Mouse (Mus musculus): Measurements from ENCODE around the gene Adamtsl1. TPM values are rescaled to one million over a fixed set of nuclear protein-coding genes. Genes with fewer than 3 reads are reported as not detected.

The Adamtsl1 gene
- polyA plus RNA-seq, 1 experiment, result 1.1 TPM

DNA sequence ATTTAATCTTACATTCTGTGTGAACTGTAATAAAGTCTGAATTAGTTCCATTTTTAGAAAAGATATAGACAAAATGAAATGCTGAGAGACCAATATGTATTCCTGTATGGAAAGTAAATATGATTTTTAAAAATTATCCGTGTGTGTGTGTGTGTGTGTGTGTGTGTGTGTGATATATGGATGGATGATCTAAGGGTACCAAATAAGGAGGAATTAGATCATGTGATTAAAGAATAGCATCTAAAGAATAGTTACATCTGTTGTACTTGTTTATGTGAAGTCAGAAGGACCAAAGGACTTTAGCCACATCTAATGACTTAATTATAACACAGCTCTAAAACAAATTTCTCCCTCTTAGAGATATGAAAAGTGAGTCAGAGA is 310.7 kb downstream of the Adamtsl1 start:
- TF ChIP-seq POLR2A (IDR thresholded peaks at IDR 0.05; ENCODE audit: control insufficient read depth, extremely low read depth, insufficient read depth, low read length, poor library complexity) (no peak), CTCF (IDR thresholded peaks at IDR 0.05; ENCODE audit: borderline replicate concordance, control insufficient read depth, extremely low read depth, insufficient read depth, low read length, poor library complexity) (no peak)
- no peaks in the 10 kb centered on the region for H3K36me3 ChIP-seq (ENCODE audit: control insufficient read depth, insufficient read depth, low read length)
- WGBS, result 87% methylated on average over 1 of the region's 1 CpGs

DNA sequence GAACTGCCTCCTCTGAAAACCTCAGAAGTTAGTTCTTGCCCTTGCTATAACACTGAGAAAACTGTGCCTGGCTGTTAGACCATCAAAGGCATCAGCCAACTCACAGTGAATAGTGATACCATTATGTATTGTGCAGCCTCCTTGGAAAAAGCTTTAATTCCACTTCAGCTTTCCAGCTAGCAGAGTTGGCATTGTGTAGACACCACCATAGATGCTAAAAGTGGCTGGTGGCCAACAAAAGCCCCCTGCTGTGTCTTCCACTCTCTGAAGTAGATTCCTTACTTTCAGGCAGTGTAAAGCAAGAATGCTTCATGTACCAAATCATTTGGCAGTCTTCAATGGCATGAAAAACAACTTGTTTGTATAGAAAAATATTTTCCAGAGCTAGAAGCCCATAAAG is 323.1 kb downstream of the Adamtsl1 start:
- H3K36me3 ChIP-seq (ENCODE audit: control insufficient read depth, insufficient read depth, low read length), result no peaks in the 10 kb centered on the region

More for the DNA sequence above, 310.7 kb downstream of the Adamtsl1 start:
- no peaks in the 10 kb centered on the region for H3K27me3 ChIP-seq (ENCODE audit: control insufficient read depth, insufficient read depth, low read length)
- no peaks in the 10 kb centered on the region for H3K4me1 ChIP-seq (replicated peaks; ENCODE audit: control insufficient read depth, insufficient read depth, low read length)
- DNase-seq, result no peak
- H3K27ac ChIP-seq (ENCODE audit: control insufficient read depth, insufficient read depth, low read length), result no peak overlapping the region
- H3K4me3 ChIP-seq (ENCODE audit: control insufficient read depth, insufficient read depth, low read length), result no peak overlapping the region

DNA sequence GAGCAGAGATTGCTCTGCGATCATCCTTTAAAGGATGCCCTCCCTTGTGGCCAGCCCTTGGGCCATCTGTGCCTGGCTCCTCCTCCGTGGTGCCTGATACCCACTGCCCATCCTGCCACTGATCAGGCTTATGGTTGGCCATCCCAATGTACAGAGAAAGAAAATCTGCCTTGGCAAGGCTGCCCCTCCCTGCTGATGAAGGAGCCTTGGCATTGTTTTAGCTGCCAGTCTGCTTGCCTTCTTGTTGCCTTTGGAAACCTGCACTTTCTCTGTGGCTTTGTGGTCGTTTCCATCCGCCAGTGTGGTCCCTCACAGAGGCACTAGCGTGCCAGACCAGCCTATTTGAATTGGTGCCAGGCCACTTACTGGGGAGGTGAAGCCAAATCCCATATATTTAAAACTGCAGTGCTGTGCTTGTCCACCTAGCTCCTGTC is 323.6 kb downstream of the Adamtsl1 start:
- no peak overlapping the region for H3K27ac ChIP-seq (ENCODE audit: control insufficient read depth, insufficient read depth, low read length)
- H3K36me3 ChIP-seq (ENCODE audit: control insufficient read depth, insufficient read depth, low read length), result no peaks in the 10 kb centered on the region
- H3K4me1 ChIP-seq (replicated peaks; ENCODE audit: control insufficient read depth, insufficient read depth, low read length), result no peaks in the 10 kb centered on the region
- TF ChIP-seq POLR2A (IDR thresholded peaks at IDR 0.05; ENCODE audit: control insufficient read depth, extremely low read depth, insufficient read depth, low read length, poor library complexity) (no peak), CTCF (IDR thresholded peaks at IDR 0.05; ENCODE audit: borderline replicate concordance, control insufficient read depth, extremely low read depth, insufficient read depth, low read length, poor library complexity) (no peak)
- WGBS, result 33% methylated on average over 5 of the region's 5 CpGs
- DNase-seq, result no peak
- no peaks in the 10 kb centered on the region for H3K27me3 ChIP-seq (ENCODE audit: control insufficient read depth, insufficient read depth, low read length)
- H3K4me3 ChIP-seq (ENCODE audit: control insufficient read depth, insufficient read depth, low read length), result no peak overlapping the region

More for the DNA sequence above, 323.1 kb downstream of the Adamtsl1 start:
- DNase-seq, result no peak
- Histone ChIP-seq H3K27me3 (ENCODE audit: control insufficient read depth, insufficient read depth, low read length) (no peaks in the 10 kb centered on the region), H3K4me3 (ENCODE audit: control insufficient read depth, insufficient read depth, low read length) (no peak overlapping the region), H3K4me1 (replicated peaks; ENCODE audit: control insufficient read depth, insufficient read depth, low read length) (no peaks in the 10 kb centered on the region), H3K27ac (ENCODE audit: control insufficient read depth, insufficient read depth, low read length) (no peak overlapping the region)
- TF ChIP-seq CTCF (IDR thresholded peaks at IDR 0.05; ENCODE audit: borderline replicate concordance, control insufficient read depth, extremely low read depth, insufficient read depth, low read length, poor library complexity), result no peak
- no peak for TF ChIP-seq POLR2A (IDR thresholded peaks at IDR 0.05; ENCODE audit: control insufficient read depth, extremely low read depth, insufficient read depth, low read length, poor library complexity)

DNA sequence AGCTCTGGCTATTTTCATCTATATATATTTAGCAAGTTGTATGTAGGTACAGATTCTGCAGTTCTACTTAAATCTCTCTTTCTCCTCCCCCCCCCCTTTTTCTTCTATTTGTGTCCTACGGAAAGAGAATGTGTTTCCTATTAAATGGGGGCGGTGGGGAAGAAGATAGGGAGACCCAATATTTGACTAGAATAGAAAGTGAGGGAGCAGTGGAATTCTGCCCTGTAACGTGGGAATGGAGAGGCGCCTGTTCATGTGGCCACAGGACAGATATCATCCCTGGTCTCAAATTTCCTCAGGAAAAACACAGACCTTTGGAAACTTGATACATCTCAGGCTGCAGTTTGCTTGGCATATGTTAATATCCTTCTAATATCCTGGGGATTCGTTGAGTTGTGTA is 324.1 kb downstream of the Adamtsl1 start:
- H3K27me3 ChIP-seq (ENCODE audit: control insufficient read depth, insufficient read depth, low read length), result no peaks in the 10 kb centered on the region
- 81% methylated on average over 5 of the region's 5 CpGs for WGBS
- no peaks in the 10 kb centered on the region for H3K36me3 ChIP-seq (ENCODE audit: control insufficient read depth, insufficient read depth, low read length)
- no peak overlapping the region for H3K4me3 ChIP-seq (ENCODE audit: control insufficient read depth, insufficient read depth, low read length)
- TF ChIP-seq CTCF (IDR thresholded peaks at IDR 0.05; ENCODE audit: borderline replicate concordance, control insufficient read depth, extremely low read depth, insufficient read depth, low read length, poor library complexity) (no peak), POLR2A (IDR thresholded peaks at IDR 0.05; ENCODE audit: control insufficient read depth, extremely low read depth, insufficient read depth, low read length, poor library complexity) (no peak)
- H3K27ac ChIP-seq (ENCODE audit: control insufficient read depth, insufficient read depth, low read length), result no peak overlapping the region
- no peaks in the 10 kb centered on the region for H3K4me1 ChIP-seq (replicated peaks; ENCODE audit: control insufficient read depth, insufficient read depth, low read length)
- no peak for DNase-seq

- no peak for DNase-seq
- no peak overlapping the region for H3K4me3 ChIP-seq (ENCODE audit: control insufficient read depth, insufficient read depth, low read length)
- H3K27ac ChIP-seq (ENCODE audit: control insufficient read depth, insufficient read depth, low read length), result no peak overlapping the region
- TF ChIP-seq POLR2A (IDR thresholded peaks at IDR 0.05; ENCODE audit: control insufficient read depth, extremely low read depth, insufficient read depth, low read length, poor library complexity) (no peak), CTCF (IDR thresholded peaks at IDR 0.05; ENCODE audit: borderline replicate concordance, control insufficient read depth, extremely low read depth, insufficient read depth, low read length, poor library complexity) (no peak)
- WGBS, result 78% methylated on average over 9 of the region's 9 CpGs
- H3K4me1 ChIP-seq (replicated peaks; ENCODE audit: control insufficient read depth, insufficient read depth, low read length), result no peaks in the 10 kb centered on the region
- H3K36me3 ChIP-seq (ENCODE audit: control insufficient read depth, insufficient read depth, low read length), result no peaks in the 10 kb centered on the region
- no peaks in the 10 kb centered on the region for H3K27me3 ChIP-seq (ENCODE audit: control insufficient read depth, insufficient read depth, low read length)
Measured at GRCm38 (mm10) chr4:85842113-85842512, 328.1 kb downstream of the Adamtsl1 start.

GRCm38 (mm10) chr4:85844381-85844780 is 330.4 kb downstream of the Adamtsl1 start:
- no peak overlapping the region for H3K4me3 ChIP-seq (ENCODE audit: control insufficient read depth, insufficient read depth, low read length)
- TF ChIP-seq CTCF (IDR thresholded peaks at IDR 0.05; ENCODE audit: borderline replicate concordance, control insufficient read depth, extremely low read depth, insufficient read depth, low read length, poor library complexity) (no peak), POLR2A (IDR thresholded peaks at IDR 0.05; ENCODE audit: control insufficient read depth, extremely low read depth, insufficient read depth, low read length, poor library complexity) (no peak)

DNA sequence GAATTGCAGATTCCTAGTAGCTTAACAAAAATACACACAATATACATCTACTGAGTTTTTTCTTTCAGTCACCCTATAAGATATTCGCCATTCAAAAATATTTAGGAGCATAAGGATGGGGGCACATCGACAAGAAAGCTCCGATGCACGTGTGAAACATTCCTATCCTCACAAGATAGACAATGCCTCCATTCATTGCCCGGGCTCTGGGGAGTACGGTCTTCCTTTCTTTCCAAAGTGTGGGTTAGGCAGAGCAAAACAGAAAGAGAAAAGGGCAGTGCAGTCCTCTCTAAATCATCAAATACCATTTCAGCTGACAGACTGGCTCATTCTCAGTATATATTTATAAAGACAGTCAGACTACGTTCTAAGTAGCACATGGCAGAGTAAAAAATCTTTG is 332.0 kb downstream of the Adamtsl1 start:
- TF ChIP-seq POLR2A (IDR thresholded peaks at IDR 0.05; ENCODE audit: control insufficient read depth, extremely low read depth, insufficient read depth, low read length, poor library complexity) (no peak), CTCF (IDR thresholded peaks at IDR 0.05; ENCODE audit: borderline replicate concordance, control insufficient read depth, extremely low read depth, insufficient read depth, low read length, poor library complexity) (no peak)
- Histone ChIP-seq H3K27ac (ENCODE audit: control insufficient read depth, insufficient read depth, low read length) (no peak overlapping the region), H3K4me1 (replicated peaks; ENCODE audit: control insufficient read depth, insufficient read depth, low read length) (no peaks in the 10 kb centered on the region), H3K4me3 (ENCODE audit: control insufficient read depth, insufficient read depth, low read length) (no peak overlapping the region), H3K36me3 (ENCODE audit: control insufficient read depth, insufficient read depth, low read length) (no peaks in the 10 kb centered on the region), H3K27me3 (ENCODE audit: control insufficient read depth, insufficient read depth, low read length) (no peaks in the 10 kb centered on the region)
- WGBS, result 83% methylated on average over 7 of the region's 7 CpGs
- no peak for DNase-seq

More at GRCm38 (mm10) chr4:85844381-85844780, 330.4 kb downstream of the Adamtsl1 start:
- DNase-seq, result no peak
- H3K27ac ChIP-seq (ENCODE audit: control insufficient read depth, insufficient read depth, low read length), result no peak overlapping the region
- H3K36me3 ChIP-seq (ENCODE audit: control insufficient read depth, insufficient read depth, low read length), result no peaks in the 10 kb centered on the region
- no peaks in the 10 kb centered on the region for H3K27me3 ChIP-seq (ENCODE audit: control insufficient read depth, insufficient read depth, low read length)
- no peaks in the 10 kb centered on the region for H3K4me1 ChIP-seq (replicated peaks; ENCODE audit: control insufficient read depth, insufficient read depth, low read length)

Measured in thymus, adult 2 months (tissue).